Mouse (Mus musculus) left cerebral cortex, postnatal 36 days (tissue): ENCODE measurements at regions not wholly inside any gene's neighbourhood (a gene's known extent, or its start where the extent isn't known, plus 50 kb on each side); places are given as distances from the start of the nearest gene placed in this dataset.

Source experiments
- DNase-seq, 2 experiments: peaks; one replicate each; pipeline ENCODE4 v3.0.0; 2021 to 2022; ENCODE audit warnings: low spot score in 2 of 2, mixed read lengths in 1 of 2
- intact Hi-C: fragments of 180-260 bp; cut with DNase I; formaldehyde crosslinking; loops from one replicate; pipeline ENCODE4 v1.15.1; 2025

GRCm38 (mm10) chr8:8562268-8562667 is 98.8 kb downstream of the Efnb2 start:
- intact Hi-C loops = no loop called here
- DNase-seq = peak in 1 of 2 experiments; percentile 9

GRCm38 (mm10) chr8:8558050-8558449 is 103.0 kb downstream of the Efnb2 start:
- DNase-seq = no peak
- intact Hi-C loops = no loop called here

GRCm38 (mm10) chr8:8556152-8556551 is 104.9 kb downstream of the Efnb2 start:
- no peak for DNase-seq
- intact Hi-C loops = no loop called here

GRCm38 (mm10) chr8:8554691-8555090 is 106.4 kb downstream of the Efnb2 start:
- no peak for DNase-seq
- intact Hi-C loops = no loop called here

- intact Hi-C loops = no loop called here
- no peak for DNase-seq
Observed at GRCm38 (mm10) chr8:8552779-8553178, 108.3 kb downstream of the Efnb2 start.

GRCm38 (mm10) chr8:8536626-8537025 is 124.4 kb downstream of the Efnb2 start:
- no peak for DNase-seq
- intact Hi-C loops = no loop called here

- intact Hi-C loops = no loop called here
- DNase-seq = no peak
Observed at GRCm38 (mm10) chr8:8534787-8535186, 126.3 kb downstream of the Efnb2 start.

GRCm38 (mm10) chr8:8532907-8533306 is 128.1 kb downstream of the Efnb2 start:
- intact Hi-C loops = no loop called here
- DNase-seq = no peak

GRCm38 (mm10) chr8:8530540-8530939 is 130.5 kb downstream of the Efnb2 start:
- intact Hi-C loops = no loop called here
- no peak for DNase-seq

GRCm38 (mm10) chr8:8521532-8521931 is 139.5 kb downstream of the Efnb2 start:
- no peak for DNase-seq
- intact Hi-C loops = no loop called here

- DNase-seq = peak; percentile 58 to 64
- intact Hi-C loops = no loop called here
Observed at GRCm38 (mm10) chr8:8519772-8520191, 141.3 kb downstream of the Efnb2 start.

GRCm38 (mm10) chr8:8517599-8517998 is 143.4 kb downstream of the Efnb2 start:
- intact Hi-C loops = no loop called here
- no peak for DNase-seq

GRCm38 (mm10) chr8:8516272-8516671 is 144.8 kb downstream of the Efnb2 start:
- DNase-seq = no peak
- intact Hi-C loops = no loop called here

- intact Hi-C loops = no loop called here
- DNase-seq = no peak
Observed at GRCm38 (mm10) chr8:8499921-8500320, 161.1 kb downstream of the Efnb2 start.

GRCm38 (mm10) chr8:8498753-8499152 is 162.3 kb downstream of the Efnb2 start:
- DNase-seq = no peak
- intact Hi-C loops = no loop called here

GRCm38 (mm10) chr8:8495472-8495871 is 165.6 kb downstream of the Efnb2 start:
- DNase-seq = no peak
- intact Hi-C loops = no loop called here

- intact Hi-C loops = no loop called here
- DNase-seq = no peak
Observed at GRCm38 (mm10) chr8:8494281-8494680, 166.8 kb downstream of the Efnb2 start.

GRCm38 (mm10) chr8:8491908-8492307 is 169.1 kb downstream of the Efnb2 start:
- DNase-seq = no peak

GRCm38 (mm10) chr8:8489784-8490183 is 171.3 kb downstream of the Efnb2 start:
- intact Hi-C loops = no loop called here
- no peak for DNase-seq

More at GRCm38 (mm10) chr8:8491908-8492307, 169.1 kb downstream of the Efnb2 start:
- intact Hi-C loops = no loop called here

GRCm38 (mm10) chr8:8488695-8489571 is 172.1 kb downstream of the Efnb2 start:
- intact Hi-C loops = no loop called here
- peak; percentile 25 to 29 for DNase-seq

GRCm38 (mm10) chr8:8488191-8488694 is 172.8 kb downstream of the Efnb2 start:
- no peak for DNase-seq
- intact Hi-C loops = no loop called here
